Mouse (Mus musculus) heart, postnatal 4 days (tissue): Measurements from ENCODE around the gene Rnf135. TPM values are rescaled to one million over a fixed set of nuclear protein-coding genes. Genes with fewer than 3 reads are reported as not detected.
"Not testable (repeated sequence)": the region's sequence is repeated elsewhere in the genome, so short reads cannot be mapped to it uniquely, and the experiment has no call there.

Experiments used
- DNase-seq: peaks from one replicate; pipeline ENCODE4 v3.0.0; 2021
- total RNA-seq, 2 experiments: library from RNA; stranded (reverse); gene quantifications; 2 replicates each; pipeline ENCODE4 v1.2.3; 2021

Gene Rnf135
- total RNA-seq: 1 to 10 TPM; 5.2 to 8.5 TPM

DNA sequence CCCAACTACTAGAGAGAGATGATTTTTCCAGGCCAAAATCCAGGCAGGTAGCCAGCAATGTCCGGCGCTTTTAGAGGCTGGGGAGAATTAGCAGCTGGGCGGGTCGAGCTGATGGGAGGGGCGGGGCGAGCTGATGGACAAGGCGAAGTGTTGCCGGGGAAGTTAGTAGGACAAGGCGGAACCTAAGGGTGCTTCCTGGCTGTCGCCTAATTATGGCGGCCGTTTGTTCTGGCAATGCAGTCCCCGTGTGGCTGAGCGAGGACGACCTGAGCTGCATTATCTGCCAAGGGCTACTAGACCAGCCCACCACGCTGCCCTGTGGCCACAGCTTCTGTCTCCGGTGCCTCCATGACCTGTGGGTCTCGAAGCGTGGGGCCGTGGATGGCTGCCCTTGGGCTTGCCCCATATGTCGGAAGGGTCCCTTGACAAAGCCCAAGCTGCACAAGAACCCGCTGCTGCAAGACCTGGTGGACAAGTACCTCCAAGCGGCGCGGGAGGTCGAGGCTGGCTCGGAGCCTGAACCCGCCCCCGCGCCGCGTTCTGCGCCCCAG is at the start of gene Rnf135:
Gene Rnf135 (plus strand): TSS at position 147 of the 551 bp plus-strand sequence.
- DNase-seq: peak; percentile 97

- no peak for DNase-seq
Observed at GRCm38 (mm10) chr11:80134744-80135143, 48.9 kb upstream of the Rnf135 start.

DNA sequence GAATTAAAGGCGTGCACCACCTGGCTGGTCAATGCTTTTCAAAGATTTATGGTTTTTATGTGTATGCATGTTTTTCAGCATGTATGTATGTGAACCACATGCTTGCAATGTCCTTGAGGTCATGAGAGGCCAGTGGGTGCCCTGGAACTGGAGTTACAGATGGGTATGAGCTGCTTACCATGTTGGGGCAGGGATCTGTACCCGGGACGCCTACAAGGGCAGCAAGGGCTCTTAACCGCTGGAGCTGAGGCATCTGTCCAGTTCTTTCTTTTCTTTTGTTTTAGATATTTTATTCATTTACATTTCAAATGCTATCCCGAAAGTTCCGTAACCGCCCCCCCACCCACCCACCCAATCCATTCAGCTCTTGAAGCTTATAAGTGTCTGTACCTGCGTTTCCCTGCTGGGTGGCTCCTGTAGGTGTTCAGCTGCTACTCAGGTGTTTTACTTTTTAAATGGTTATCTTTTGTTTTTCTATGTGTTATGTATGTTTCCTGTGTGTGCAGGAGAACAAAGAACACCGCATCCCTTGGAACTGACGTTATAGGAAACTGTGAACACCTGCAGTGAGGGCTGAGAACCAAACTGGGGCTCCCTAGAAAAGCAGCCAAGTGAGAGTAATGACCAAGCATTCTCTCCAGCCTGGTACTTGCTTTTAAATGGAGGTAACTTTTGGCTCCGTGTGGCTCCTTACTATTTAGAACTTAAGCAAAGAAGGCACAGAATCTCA is 47.5 kb upstream of the Rnf135 start:
- no peak for DNase-seq

DNA sequence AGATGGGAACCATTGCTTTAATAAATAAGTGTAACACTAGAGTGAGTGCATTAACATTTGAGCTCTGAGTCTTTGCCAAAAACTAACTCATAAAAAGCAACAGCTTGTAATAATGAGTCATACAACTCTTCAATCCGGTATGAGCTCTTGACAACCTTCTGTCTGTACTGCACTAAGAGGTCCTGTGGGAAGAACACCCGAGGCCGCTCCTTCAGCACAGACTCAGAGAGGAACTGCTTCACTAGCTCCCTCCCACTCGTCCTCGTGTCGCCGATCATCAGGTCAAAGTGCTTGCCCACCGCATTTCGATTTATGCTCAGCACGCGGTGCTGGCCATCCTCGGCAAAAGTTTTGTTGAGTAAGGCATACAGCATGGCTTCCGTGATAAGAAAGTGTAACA is 46.9 kb upstream of the Rnf135 start:
- no peak for DNase-seq

DNA sequence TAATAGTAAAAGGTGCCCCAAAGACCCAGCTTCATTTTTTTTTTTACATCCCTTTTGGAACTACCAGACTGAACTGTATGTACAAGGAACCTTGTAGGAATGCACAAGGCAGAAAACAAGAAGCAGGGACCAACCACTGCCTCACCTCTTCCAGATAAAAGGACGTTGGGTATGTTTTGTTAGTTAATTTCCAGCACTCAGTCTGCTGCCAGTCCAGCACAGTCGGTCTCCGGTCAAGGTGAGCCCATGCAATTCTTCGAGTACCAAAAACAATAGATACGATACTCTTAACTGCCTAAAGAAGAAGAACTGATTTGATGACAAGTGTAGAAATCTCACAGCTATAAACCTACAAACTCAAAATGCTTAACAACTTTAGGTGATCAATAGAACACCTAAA is 45.9 kb upstream of the Rnf135 start:
- no peak for DNase-seq

GRCm38 (mm10) chr11:80141825-80142521 is 41.7 kb upstream of the Rnf135 start, which contains the start of gene Tefm:
Gene Tefm, minus strand, starts transcription at chr11:80142175.
- DNase-seq: peak; percentile 88

DNA sequence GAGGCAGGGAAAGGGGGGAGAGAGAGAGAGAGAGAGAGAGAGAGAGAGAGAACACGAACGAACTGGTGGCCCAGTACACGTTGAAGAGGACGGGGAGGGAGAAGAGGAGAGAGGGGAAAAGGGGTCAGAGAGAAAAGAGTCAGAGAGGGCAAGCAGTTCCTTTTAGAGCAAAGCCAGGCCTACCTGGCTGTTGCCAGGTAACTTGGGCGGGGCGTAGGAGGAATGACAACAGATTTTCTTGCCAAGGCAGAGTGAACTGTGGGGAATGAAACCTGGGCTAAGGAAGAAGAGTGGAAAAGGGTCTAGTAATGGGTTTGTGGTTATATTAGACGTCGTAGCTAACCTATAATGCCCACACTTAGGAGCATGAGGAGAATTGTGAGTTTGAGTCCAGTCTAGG is 40.8 kb upstream of the Rnf135 start:
- DNase-seq: no peak

GRCm38 (mm10) chr11:80145787-80146275 is 37.8 kb upstream of the Rnf135 start:
- DNase-seq: no peak

GRCm38 (mm10) chr11:80147748-80148147 is 35.9 kb upstream of the Rnf135 start:
- no peak for DNase-seq

GRCm38 (mm10) chr11:80148313-80148712 is 35.3 kb upstream of the Rnf135 start:
- DNase-seq: peak; percentile 34

DNA sequence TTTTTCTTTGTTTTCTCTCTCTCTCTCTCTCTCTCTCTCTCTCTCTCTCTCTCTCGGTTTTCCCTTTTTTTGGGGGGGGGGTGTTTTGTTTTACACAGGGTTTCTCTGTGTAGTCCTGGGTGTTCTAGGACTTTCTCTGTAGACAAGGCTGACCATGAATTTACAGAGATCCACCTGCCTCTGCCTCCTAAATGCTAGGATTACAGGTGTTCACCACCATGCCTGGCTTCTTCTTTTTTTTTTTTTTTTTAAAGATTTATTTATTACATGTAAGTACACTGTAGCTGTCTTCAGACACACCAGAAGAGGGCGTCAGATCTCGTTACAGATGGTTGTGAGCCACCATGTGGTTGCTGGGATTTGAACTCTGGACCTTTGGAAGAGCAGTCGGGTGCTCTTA is 34.7 kb upstream of the Rnf135 start:
- DNase-seq: not testable (repeated sequence)

DNA sequence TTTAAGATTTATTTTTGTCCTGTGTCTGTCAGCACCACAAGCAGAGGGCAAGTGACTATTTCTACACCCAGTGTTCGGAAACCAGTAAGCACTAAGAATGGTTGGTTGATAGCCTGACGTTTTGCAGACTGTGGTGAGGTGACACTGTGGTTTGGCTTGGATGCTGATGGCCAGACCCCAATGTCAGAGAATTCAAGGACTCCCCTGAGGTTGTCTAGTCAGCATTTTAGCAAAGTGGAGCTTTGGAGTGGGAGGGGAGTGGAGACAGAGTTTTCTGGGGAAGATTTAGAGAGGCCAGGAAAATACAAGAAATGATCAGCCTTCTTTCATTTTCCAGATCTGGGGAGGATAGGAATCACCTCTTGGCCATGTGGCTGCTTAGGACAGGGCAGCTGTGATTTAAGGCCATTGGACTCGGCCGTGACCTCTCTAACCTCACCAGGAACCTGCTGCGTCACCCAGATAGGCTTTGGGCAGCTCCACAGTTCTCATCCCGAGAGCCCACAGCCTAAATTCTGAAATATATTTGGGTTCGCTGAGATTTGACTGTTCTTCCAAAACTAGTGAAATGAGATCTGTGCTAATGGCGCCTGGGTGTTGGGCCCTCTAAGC is 34.1 kb upstream of the Rnf135 start:
- DNase-seq: no peak

DNA sequence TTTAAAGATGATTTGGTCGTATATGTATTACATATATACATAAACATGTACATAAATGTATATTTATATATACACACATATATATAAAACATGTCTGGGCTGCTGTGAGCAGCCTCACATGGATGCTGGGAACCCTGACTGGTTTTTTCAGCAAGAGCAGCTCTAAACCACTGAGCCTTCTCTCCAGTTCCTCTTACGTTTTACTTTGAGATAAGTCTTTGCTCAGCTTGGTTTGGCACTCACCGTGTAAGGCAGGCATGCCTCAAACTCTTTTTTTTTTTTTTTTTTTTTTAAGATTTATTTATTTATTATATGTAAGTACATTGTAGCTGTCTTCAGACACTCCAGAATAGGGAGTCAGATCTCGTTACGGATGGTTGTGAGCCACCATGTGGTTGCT is 33.1 kb upstream of the Rnf135 start:
- no peak for DNase-seq

DNA sequence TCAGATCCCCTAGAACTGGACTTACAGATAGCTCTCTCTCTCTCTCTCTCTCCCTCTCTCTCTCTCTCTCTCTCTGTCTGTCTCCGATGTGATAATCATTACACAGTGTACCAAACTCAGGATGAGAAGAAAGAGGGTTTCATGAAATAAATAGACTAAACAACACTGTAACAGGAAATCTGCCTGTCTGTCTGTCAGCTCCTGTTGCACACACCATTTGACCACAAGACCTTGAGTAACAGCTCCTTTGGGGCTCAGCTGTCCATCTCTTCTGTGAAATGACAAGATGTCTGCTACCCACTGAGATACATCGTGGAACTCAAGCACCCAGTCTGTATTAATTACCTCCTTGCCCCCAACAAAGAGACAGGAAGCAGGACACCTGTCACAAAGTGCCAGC is 32.1 kb upstream of the Rnf135 start:
- no peak for DNase-seq

- no peak for DNase-seq
Observed at GRCm38 (mm10) chr11:80152376-80152775, 31.3 kb upstream of the Rnf135 start.

GRCm38 (mm10) chr11:80153857-80154495 is 29.7 kb upstream of the Rnf135 start, which contains the start of gene Adap2:
Gene Adap2, plus strand, starts transcription at chr11:80154105.
- DNase-seq: peak; percentile 92

GRCm38 (mm10) chr11:80154501-80154900 is 29.1 kb upstream of the Rnf135 start:
- DNase-seq: no peak

DNA sequence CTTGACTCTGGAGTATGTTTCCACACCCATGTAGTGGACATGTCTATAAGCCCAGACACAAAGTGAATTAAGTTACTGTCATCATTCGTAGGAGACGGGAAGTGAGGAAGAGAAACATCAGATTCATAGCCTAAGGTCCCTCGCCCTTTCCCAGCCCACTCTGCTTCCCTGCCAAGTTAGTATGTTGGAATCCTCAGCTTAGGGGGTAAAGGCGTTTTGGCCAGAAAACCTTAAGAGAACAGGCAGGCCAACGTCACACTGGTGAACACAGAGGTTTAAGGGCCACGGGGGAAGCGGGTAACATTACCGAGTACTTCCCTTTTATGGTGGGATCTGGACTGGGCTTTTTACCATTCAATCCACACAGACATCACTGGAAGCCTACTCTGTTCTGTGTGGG is 28.1 kb upstream of the Rnf135 start:
- DNase-seq: no peak

- DNase-seq: no peak
Observed at GRCm38 (mm10) chr11:80155961-80156360, 27.7 kb upstream of the Rnf135 start.

GRCm38 (mm10) chr11:80156841-80157240 is 26.8 kb upstream of the Rnf135 start:
- no peak for DNase-seq

- no peak for DNase-seq
Observed at GRCm38 (mm10) chr11:80159018-80159417, 24.6 kb upstream of the Rnf135 start.

DNA sequence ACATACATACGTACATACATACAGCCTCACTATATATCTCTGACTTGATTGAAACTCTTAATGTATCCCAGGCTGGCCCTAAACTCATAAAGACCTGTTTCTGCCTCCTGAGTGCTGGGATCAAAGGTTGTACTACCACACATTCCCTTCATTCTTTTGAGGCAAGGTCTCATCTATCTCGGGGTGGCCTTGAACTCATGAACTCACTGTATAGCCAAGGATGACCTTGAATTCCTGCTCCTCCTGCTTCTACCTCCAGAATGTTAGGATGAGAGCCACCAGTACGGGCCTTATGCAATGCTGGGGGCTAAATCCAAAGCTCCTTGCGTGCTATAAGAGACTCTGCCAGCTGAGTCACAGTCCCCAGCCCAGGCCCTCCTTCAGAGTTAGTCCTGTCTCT is 22.6 kb upstream of the Rnf135 start:
- DNase-seq: no peak
